Mouse (Mus musculus) neural tube, embryonic 15.5 days (tissue): ENCODE measurements around the gene Sptbn2. TPM values are rescaled to one million over a fixed set of nuclear protein-coding genes. Genes with fewer than 3 reads are reported as not detected.

ENCODE experiments used
- ATAC-seq: fragments of 200-750 bp; cut with Nextera tagmentation; 2 replicates; pipeline ENCODE4 v1.8.0; 2017; ENCODE audit warnings: mild to moderate bottlenecking, moderate TSS enrichment, moderate library complexity; ENCODE audit not compliant: low FRiP score
- H3K27ac ChIP-seq: fragments of 300-500 bp; sonication (generic); replicated peaks from 2 replicates; pipeline ENCODE4 v1.5.1; 2015; ENCODE audit warnings: mild to moderate bottlenecking, inconsistent platforms
- H3K27me3 ChIP-seq: fragments of 300-500 bp; sonication (generic); replicated peaks from 2 replicates; pipeline ENCODE4 v1.6.1; 2015; ENCODE audit warnings: inconsistent platforms
- H3K36me3 ChIP-seq: fragments of 300-500 bp; sonication (generic); 2 replicates; pipeline ENCODE4 v1.6.1; 2015; ENCODE audit warnings: inconsistent platforms
- H3K4me1 ChIP-seq: fragments of 300-500 bp; sonication (generic); 2 replicates; pipeline ENCODE4 v1.6.1; 2015; ENCODE audit warnings: inconsistent platforms
- H3K4me2 ChIP-seq: fragments of 300-500 bp; sonication (generic); 2 replicates; pipeline ENCODE4 v1.6.1; 2015; ENCODE audit warnings: inconsistent platforms, mild to moderate bottlenecking, moderate library complexity
- H3K4me3 ChIP-seq: fragments of 300-500 bp; sonication (generic); replicated peaks from 2 replicates; pipeline ENCODE4 v1.5.1; 2015; ENCODE audit warnings: mild to moderate bottlenecking, inconsistent platforms
- H3K9ac ChIP-seq: fragments of 300-500 bp; sonication (generic); replicated peaks from 2 replicates; pipeline ENCODE4 v1.6.1; 2015; ENCODE audit warnings: mild to moderate bottlenecking, inconsistent platforms
- H3K9me3 ChIP-seq: fragments of 300-500 bp; sonication (generic); replicated peaks from 2 replicates; pipeline ENCODE4 v1.6.1; 2016; ENCODE audit warnings: inconsistent platforms
- WGBS: fragments of 180-500 bp; shearing (Covaris S2); methylation state at CpG from one replicate; pipeline ENCODE4 v1.1.7; 2015; ENCODE audit warnings: mixed read lengths; 5-methylcytosine and 5-hydroxymethylcytosine counted together
- polyA plus RNA-seq: library from polyadenylated mRNA; unstranded; fragments of >200 nt; fragmentation: Nextera tagmentation; extraction: Ambion mirVana; gene quantifications from 2 replicates; pipeline ENCODE4 v1.2.1, GENCODE M21; 2015

Sptbn2 gene
- polyA plus RNA-seq, 1 experiment from 2014 or later, result 25.6 TPM

- no peak for ATAC-seq
- H3K36me3 ChIP-seq, result no peaks in the 10 kb centered on the region
- H3K4me2 ChIP-seq, result no peak overlapping the region
- no peaks in the 10 kb centered on the region for H3K27me3 ChIP-seq
- H3K4me3 ChIP-seq, result no peak overlapping the region
- H3K4me1 ChIP-seq, result peaks cover 21% of the 10 kb centered on the region
- no peak overlapping the region for H3K27ac ChIP-seq
- no peaks in the 10 kb centered on the region for H3K9me3 ChIP-seq
- 84% methylated on average over 10 of the region's 10 CpGs for WGBS
- H3K9ac ChIP-seq, result no peak overlapping the region
These were observed 2.2 kb upstream of the Sptbn2 start for GRCm38 (mm10) chr19:4708765-4709164.

- H3K4me3 ChIP-seq, result peak overlapping the region; percentile 68
- WGBS, result 0% methylated on average over 29 of the region's 65 CpGs
- peak overlapping the region; percentile 85 for H3K4me2 ChIP-seq
- H3K9me3 ChIP-seq, result no peaks in the 10 kb centered on the region
- peaks cover 35% of the 10 kb centered on the region for H3K4me1 ChIP-seq
- H3K9ac ChIP-seq, result peak overlapping the region; percentile 81
- no peaks in the 10 kb centered on the region for H3K36me3 ChIP-seq
- H3K27me3 ChIP-seq, result no peaks in the 10 kb centered on the region
- peak; percentile 80 for ATAC-seq
- peak overlapping the region; percentile 97 for H3K27ac ChIP-seq
These were observed 711 bp downstream of the Sptbn2 start for GRCm38 (mm10) chr19:4711601-4712155.

- peak overlapping the region; percentile 81 for H3K9ac ChIP-seq
- no peaks in the 10 kb centered on the region for H3K9me3 ChIP-seq
- no peaks in the 10 kb centered on the region for H3K36me3 ChIP-seq
- peak overlapping the region; percentile 85 for H3K4me2 ChIP-seq
- H3K4me1 ChIP-seq, result peaks cover 35% of the 10 kb centered on the region
- peak; percentile 33 for ATAC-seq
- under 1% methylated on average over 57 of the region's 60 CpGs for WGBS
- H3K27me3 ChIP-seq, result no peaks in the 10 kb centered on the region
- H3K27ac ChIP-seq, result peak overlapping the region; percentile 97
- H3K4me3 ChIP-seq, result peak overlapping the region; percentile 68
These were observed 1.3 kb downstream of the Sptbn2 start for GRCm38 (mm10) chr19:4712156-4712780.

GRCm38 (mm10) chr19:4712781-4713526 lies 2.0 kb downstream of the Sptbn2 start:
- H3K9ac ChIP-seq, result peak overlapping the region; percentile 81
- WGBS, result 21% methylated on average over 13 of the region's 13 CpGs
- H3K36me3 ChIP-seq, result no peaks in the 10 kb centered on the region
- 0 out of 2 replicates have a peak, but pooled peaks have one; percentile 12 for ATAC-seq
- peaks cover 35% of the 10 kb centered on the region for H3K4me1 ChIP-seq
- H3K9me3 ChIP-seq, result no peaks in the 10 kb centered on the region
- H3K4me3 ChIP-seq, result peak overlapping the region; percentile 68
- H3K27ac ChIP-seq, result peak overlapping the region; percentile 97
- no peaks in the 10 kb centered on the region for H3K27me3 ChIP-seq
- peak overlapping the region; percentile 85 for H3K4me2 ChIP-seq

- no peak for ATAC-seq
- Histone ChIP-seq H3K9me3 (no peaks in the 10 kb centered on the region), H3K27ac (no peak overlapping the region), H3K36me3 (no peaks in the 10 kb centered on the region; the same call in 1 of the 2 replicates), H3K4me1 (peaks cover 38% of the 10 kb centered on the region), H3K4me2 (peak overlapping the region; percentile 85), H3K27me3 (no peaks in the 10 kb centered on the region), H3K9ac (peak overlapping the region; percentile 81), H3K4me3 (peak overlapping the region; percentile 68)
- WGBS, result 41% methylated on average over 3 of the region's 3 CpGs
These were observed 2.9 kb downstream of the Sptbn2 start for GRCm38 (mm10) chr19:4713886-4714285.

GRCm38 (mm10) chr19:4716756-4717155 lies 5.8 kb downstream of the Sptbn2 start:
- H3K36me3 ChIP-seq, result peaks cover 20% of the 10 kb centered on the region
- H3K9ac ChIP-seq, result no peak overlapping the region
- no peak for ATAC-seq
- no peak overlapping the region for H3K27ac ChIP-seq
- H3K9me3 ChIP-seq, result no peaks in the 10 kb centered on the region
- no peak overlapping the region for H3K4me2 ChIP-seq
- no peak overlapping the region for H3K4me3 ChIP-seq
- 97% methylated on average over 14 of the region's 14 CpGs for WGBS
- H3K4me1 ChIP-seq, result peaks cover 22% of the 10 kb centered on the region
- H3K27me3 ChIP-seq, result no peaks in the 10 kb centered on the region

GRCm38 (mm10) chr19:4717281-4717680 lies 6.3 kb downstream of the Sptbn2 start:
- Histone ChIP-seq H3K9ac (no peak overlapping the region), H3K4me1 (peaks cover 22% of the 10 kb centered on the region), H3K27me3 (no peaks in the 10 kb centered on the region), H3K27ac (no peak overlapping the region), H3K9me3 (no peaks in the 10 kb centered on the region), H3K4me2 (no peak overlapping the region), H3K36me3 (peaks cover 20% of the 10 kb centered on the region), H3K4me3 (no peak overlapping the region)
- WGBS, result 94% methylated on average over 2 of the region's 2 CpGs
- ATAC-seq, result no peak

GRCm38 (mm10) chr19:4718716-4719115 lies 7.7 kb downstream of the Sptbn2 start:
- Histone ChIP-seq H3K27me3 (no peaks in the 10 kb centered on the region), H3K27ac (no peak overlapping the region), H3K9ac (no peak overlapping the region), H3K4me2 (no peak overlapping the region), H3K9me3 (no peaks in the 10 kb centered on the region), H3K4me1 (peaks cover 17% of the 10 kb centered on the region), H3K4me3 (no peak overlapping the region), H3K36me3 (peaks cover 20% of the 10 kb centered on the region)
- no peak for ATAC-seq
- WGBS, result 38% methylated on average over 11 of the region's 12 CpGs

- H3K27me3 ChIP-seq, result no peaks in the 10 kb centered on the region
- no peak overlapping the region for H3K4me2 ChIP-seq
- no peak overlapping the region for H3K27ac ChIP-seq
- ATAC-seq, result no peak
- H3K4me3 ChIP-seq, result no peak overlapping the region
- H3K9me3 ChIP-seq, result no peaks in the 10 kb centered on the region
- WGBS, result 31% methylated on average over 5 of the region's 5 CpGs
- no peak overlapping the region for H3K9ac ChIP-seq
- H3K4me1 ChIP-seq, result peaks cover 11% of the 10 kb centered on the region
- H3K36me3 ChIP-seq, result peaks cover 24% of the 10 kb centered on the region
These were observed 8.4 kb downstream of the Sptbn2 start for GRCm38 (mm10) chr19:4719351-4719764.

- no peaks in the 10 kb centered on the region for H3K27me3 ChIP-seq
- H3K9ac ChIP-seq, result no peak overlapping the region
- H3K4me3 ChIP-seq, result no peak overlapping the region
- no peak overlapping the region for H3K27ac ChIP-seq
- WGBS, result 81% methylated on average over 15 of the region's 15 CpGs
- H3K9me3 ChIP-seq, result no peaks in the 10 kb centered on the region
- no peak overlapping the region for H3K4me2 ChIP-seq
- no peak for ATAC-seq
- H3K4me1 ChIP-seq, result peaks cover 3% of the 10 kb centered on the region
- peaks cover 30% of the 10 kb centered on the region for H3K36me3 ChIP-seq
These were observed 9.1 kb downstream of the Sptbn2 start for GRCm38 (mm10) chr19:4720112-4720511.

GRCm38 (mm10) chr19:4720671-4721244 lies 9.8 kb downstream of the Sptbn2 start:
- Histone ChIP-seq H3K27me3 (no peaks in the 10 kb centered on the region), H3K4me3 (no peak overlapping the region), H3K9ac (no peak overlapping the region), H3K4me1 (0 out of 2 replicates have a peak, but pooled peaks cover 3% of the 10 kb centered on the region), H3K27ac (no peak overlapping the region), H3K4me2 (no peak overlapping the region), H3K36me3 (peaks cover 36% of the 10 kb centered on the region), H3K9me3 (no peaks in the 10 kb centered on the region)
- 21% methylated on average over 11 of the region's 11 CpGs for WGBS
- no peak for ATAC-seq
